Mouse (Mus musculus) lung, postnatal 0 days (tissue): ENCODE measurements around the gene Adrm1. TPM values are rescaled to one million over a fixed set of nuclear protein-coding genes. Genes with fewer than 3 reads are reported as not detected.

ENCODE experiments used
- ATAC-seq: fragments of 200-750 bp; cut with Nextera tagmentation; 2 replicates; pipeline ENCODE4 v1.8.0; 2017; ENCODE audit warnings: moderate library complexity
- DNase-seq: peaks from one replicate; pipeline ENCODE4 v3.0.0-alpha.2; 2016; ENCODE audit warnings: low spot score
- H3K27ac ChIP-seq: fragments of 300-500 bp; sonication (generic); 2 replicates; pipeline ENCODE4 v1.5.1; 2014; ENCODE audit warnings: antibody characterized with exemption, mild to moderate bottlenecking, low read length, mixed read lengths
- H3K27me3 ChIP-seq: fragments of 300-500 bp; sonication (generic); replicated peaks from 2 replicates; pipeline ENCODE4 v1.6.1; 2014; ENCODE audit warnings: low read length, mixed read lengths; ENCODE audit not compliant: insufficient read depth
- H3K36me3 ChIP-seq: fragments of 300-500 bp; sonication (generic); 2 replicates; pipeline ENCODE4 v1.6.1; 2014; ENCODE audit warnings: low read length, mixed read lengths; ENCODE audit not compliant: insufficient read depth
- H3K4me1 ChIP-seq: fragments of 300-500 bp; sonication (generic); 2 replicates; pipeline ENCODE4 v1.6.1; 2014; ENCODE audit warnings: antibody characterized with exemption, low read depth, low read length, mixed read lengths; ENCODE audit not compliant: insufficient read depth
- H3K4me2 ChIP-seq: fragments of 300-500 bp; sonication (generic); replicated peaks from 2 replicates; pipeline ENCODE4 v1.6.1; 2014; ENCODE audit warnings: low read depth, mild to moderate bottlenecking, low read length, moderate library complexity, mixed read lengths
- H3K4me3 ChIP-seq: fragments of 300-500 bp; sonication (generic); 2 replicates; pipeline ENCODE4 v1.5.1; 2014; ENCODE audit warnings: low read depth, low read length
- H3K9ac ChIP-seq: fragments of 300-500 bp; sonication (generic); replicated peaks from 2 replicates; pipeline ENCODE4 v1.6.1; 2014; ENCODE audit warnings: low read depth, mild to moderate bottlenecking
- H3K9me3 ChIP-seq: fragments of 300-500 bp; sonication (generic); 2 replicates; pipeline ENCODE4 v1.6.1; 2016; ENCODE audit warnings: low read length, mixed read lengths
- CTCF ChIP-seq: IDR thresholded peaks from 2 replicates; pipeline ENCODE4 v1.5.1; 2016; ENCODE audit warnings: antibody characterized with exemption, mild to moderate bottlenecking
- EP300 ChIP-seq: IDR thresholded peaks from 2 replicates; pipeline ENCODE4 v1.6.1; 2016; ENCODE audit warnings: antibody characterized with exemption, mild to moderate bottlenecking, control low read depth
- WGBS: fragments of 180-500 bp; shearing (Covaris S2); extraction: QIAGEN DNeasy Blood & Tissue Kit; methylation state at CpG from one replicate; pipeline ENCODE4 v1.1.7; 2014; 5-methylcytosine and 5-hydroxymethylcytosine counted together
- polyA plus RNA-seq: library from polyadenylated mRNA; unstranded; fragments of >200 nt; fragmentation: Nextera tagmentation; extraction: Ambion mirVana; gene quantifications from 2 replicates; pipeline ENCODE4 v1.2.1, GENCODE M21; 2015

Adrm1 gene
- polyA plus RNA-seq, 1 experiment from 2014 or later: 136 TPM

DNA sequence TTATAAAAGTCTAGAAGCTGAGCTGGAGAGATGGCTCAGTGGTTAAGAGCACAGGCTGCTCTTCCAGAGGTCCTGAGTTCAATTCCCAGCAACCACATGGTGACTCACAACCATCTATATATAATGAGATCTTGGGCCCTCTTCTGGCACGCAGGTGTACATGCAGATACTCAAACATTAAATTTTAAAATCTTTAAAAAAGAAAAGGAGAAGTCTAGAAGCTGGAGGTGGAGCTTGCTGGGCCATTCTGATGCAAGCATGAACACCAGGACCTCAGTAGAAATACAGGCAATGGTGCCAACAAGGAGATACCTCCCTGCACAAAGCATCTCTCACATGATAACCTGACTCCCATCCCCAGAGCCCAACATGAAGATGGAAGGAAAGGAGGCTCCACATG lies 37.7 kb downstream of the Adrm1 start:
- ATAC-seq (no peak), DNase-seq (peak; percentile 20)
- WGBS: 75% methylated on average over 1 of the region's 1 CpGs
- H3K27ac ChIP-seq: no peak overlapping the region
- peaks cover 3% of the 10 kb centered on the region; the same call in 1 of the 2 replicates for H3K4me1 ChIP-seq
- no peaks in the 10 kb centered on the region for H3K27me3 ChIP-seq
- no peak overlapping the region for H3K9ac ChIP-seq
- no peak overlapping the region for H3K4me3 ChIP-seq
- peaks cover 13% of the 10 kb centered on the region; the same call in 1 of the 2 replicates for H3K36me3 ChIP-seq
- H3K4me2 ChIP-seq: no peak overlapping the region
- no peak for TF ChIP-seq EP300
- TF ChIP-seq CTCF: 0 out of 2 replicates have a peak, but pooled peaks have one; percentile 3
- no peaks in the 10 kb centered on the region for H3K9me3 ChIP-seq

DNA sequence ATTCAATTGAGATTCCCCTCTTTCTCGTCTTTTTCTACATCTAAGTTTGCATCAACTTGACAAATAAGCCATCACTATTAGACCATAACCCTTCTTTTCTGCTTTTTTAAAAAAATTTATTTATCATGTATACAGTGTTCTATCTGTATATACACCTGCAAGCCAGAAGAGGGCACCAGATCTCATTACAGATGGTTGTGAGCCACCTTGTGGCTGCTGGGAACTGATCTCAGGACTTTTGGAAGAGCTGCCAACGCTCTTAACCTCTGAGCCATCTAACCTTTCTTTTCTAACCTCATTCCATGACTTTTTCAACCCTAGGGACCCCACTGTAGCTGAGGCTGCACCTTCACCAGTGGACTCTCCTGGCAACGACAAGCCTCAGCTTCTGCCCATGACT lies 41.0 kb downstream of the Adrm1 start:
- H3K27ac ChIP-seq: no peak overlapping the region
- no peaks in the 10 kb centered on the region for H3K9me3 ChIP-seq
- 0 out of 2 replicates have a peak, but pooled peaks cover 4% of the 10 kb centered on the region for H3K36me3 ChIP-seq
- DNase-seq (no peak), ATAC-seq (no peak)
- no peak overlapping the region for H3K4me3 ChIP-seq
- H3K4me2 ChIP-seq: no peak overlapping the region
- peaks cover 33% of the 10 kb centered on the region for H3K4me1 ChIP-seq
- 84% methylated on average over 3 of the region's 3 CpGs for WGBS
- no peak for TF ChIP-seq EP300
- peak; percentile 46 for TF ChIP-seq CTCF
- H3K27me3 ChIP-seq: no peaks in the 10 kb centered on the region
- no peak overlapping the region for H3K9ac ChIP-seq

DNA sequence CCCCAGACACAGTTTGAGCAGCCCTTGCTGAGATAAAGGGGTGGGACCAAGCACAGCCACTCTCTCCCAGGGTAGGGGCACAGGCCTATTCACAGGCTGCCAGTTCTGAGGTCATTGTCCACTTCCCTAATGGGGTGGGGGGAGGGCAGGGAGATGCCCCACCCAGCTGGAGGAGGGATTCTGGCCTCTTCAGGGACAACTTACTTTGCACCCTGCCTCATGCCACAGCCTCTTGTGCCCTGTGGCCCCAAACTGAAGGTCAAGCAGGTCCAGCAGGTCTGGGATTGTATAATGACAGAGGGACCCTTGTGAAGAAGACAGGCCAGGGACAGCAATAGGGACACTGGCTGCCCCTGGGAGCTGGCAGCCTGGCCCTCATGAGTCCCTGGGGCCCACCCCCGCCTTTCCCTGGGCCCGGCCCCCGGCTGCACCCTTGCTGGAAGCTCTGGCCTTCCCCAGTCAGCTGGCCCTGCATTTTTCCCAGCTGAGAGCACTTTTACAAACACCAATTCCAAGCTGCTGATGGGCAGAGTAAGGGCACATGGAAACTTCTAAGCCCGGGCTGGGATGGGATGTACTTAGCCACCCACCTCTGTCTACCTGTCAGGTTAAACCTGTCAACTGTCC lies 43.2 kb downstream of the Adrm1 start:
- no peak for TF ChIP-seq CTCF
- 0 out of 2 replicates have a peak, but pooled peaks have one; percentile 4 for TF ChIP-seq EP300
- 0 out of 2 replicates have a peak, but pooled peaks cover 4% of the 10 kb centered on the region for H3K36me3 ChIP-seq
- no peaks in the 10 kb centered on the region for H3K27me3 ChIP-seq
- H3K4me3 ChIP-seq: no peak overlapping the region
- H3K9me3 ChIP-seq: no peaks in the 10 kb centered on the region
- H3K27ac ChIP-seq: peak overlapping the region; percentile 94
- H3K4me1 ChIP-seq: peaks cover 54% of the 10 kb centered on the region
- H3K4me2 ChIP-seq: peak overlapping the region; percentile 19; the same call in 1 of the 2 replicates
- 27% methylated on average over 4 of the region's 4 CpGs for WGBS
- H3K9ac ChIP-seq: 0 out of 2 replicates have a peak overlapping the region, but pooled peaks have one; percentile 19
- ATAC-seq: peak; percentile 43
- peak; percentile 76 for DNase-seq

DNA sequence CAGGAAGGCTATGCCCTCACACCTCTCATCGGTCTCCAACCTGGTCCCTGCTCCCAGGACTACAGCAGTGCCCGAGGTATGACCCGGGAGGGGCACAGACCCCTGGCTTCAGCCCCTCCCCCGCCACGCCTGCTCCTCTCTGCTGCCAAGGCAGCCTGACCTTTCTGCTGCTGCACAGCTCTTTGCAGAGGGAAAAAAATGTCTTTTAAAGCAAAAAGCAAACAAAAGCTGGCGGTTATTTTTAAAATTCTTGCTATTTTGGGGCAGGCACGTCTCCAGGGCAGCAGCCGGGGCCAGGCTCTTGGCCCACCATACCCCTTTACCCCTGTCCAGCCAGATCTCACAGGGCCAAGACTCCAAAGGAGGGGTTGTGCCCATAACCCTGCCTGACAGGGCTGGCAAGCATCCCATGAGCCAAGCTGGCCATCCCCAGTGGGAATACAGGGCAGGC lies 43.8 kb downstream of the Adrm1 start:
- peak; percentile 59 for DNase-seq
- Histone ChIP-seq H3K9me3 (no peaks in the 10 kb centered on the region), H3K4me1 (peaks cover 60% of the 10 kb centered on the region), H3K9ac (no peak overlapping the region), H3K4me3 (no peak overlapping the region), H3K36me3 (0 out of 2 replicates have a peak, but pooled peaks cover 8% of the 10 kb centered on the region), H3K4me2 (peak overlapping the region; percentile 19; the same call in 1 of the 2 replicates), H3K27me3 (no peaks in the 10 kb centered on the region), H3K27ac (peak overlapping the region; percentile 94)
- 25% methylated on average over 8 of the region's 8 CpGs for WGBS
- peak; percentile 10; the same call in 1 of the 2 replicates for ATAC-seq
- no peak for TF ChIP-seq CTCF
- TF ChIP-seq EP300: peak; percentile 30; the same call in 1 of the 2 replicates

DNA sequence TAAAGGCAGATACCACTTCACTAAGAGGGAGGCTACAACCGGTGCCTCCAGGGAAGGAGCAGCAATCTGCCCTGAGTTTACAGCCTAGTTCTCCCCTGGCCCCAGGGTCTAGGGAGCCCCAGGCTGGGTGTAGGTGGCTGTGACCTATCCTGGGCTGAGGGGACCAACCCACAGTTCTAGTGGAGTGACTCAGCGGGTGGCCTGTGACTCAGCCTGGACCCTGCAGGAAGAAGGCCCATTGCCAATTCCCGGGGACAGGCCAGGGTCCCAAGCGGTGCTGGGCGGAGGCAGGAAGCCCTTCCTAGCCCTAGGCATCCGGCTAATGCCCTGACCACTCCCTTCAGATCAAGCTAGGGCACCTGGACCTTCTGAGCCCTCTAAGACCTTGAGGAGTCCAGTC lies 44.7 kb downstream of the Adrm1 start:
- TF ChIP-seq CTCF: no peak
- peak; percentile 54; the same call in 1 of the 2 replicates for TF ChIP-seq EP300
- peak; percentile 66 for ATAC-seq
- Histone ChIP-seq H3K4me1 (peaks cover 64% of the 10 kb centered on the region), H3K9ac (no peak overlapping the region), H3K27ac (peak overlapping the region; percentile 94), H3K36me3 (peaks cover 9% of the 10 kb centered on the region; the same call in 1 of the 2 replicates), H3K9me3 (no peaks in the 10 kb centered on the region), H3K27me3 (no peaks in the 10 kb centered on the region), H3K4me2 (peak overlapping the region; percentile 6; the same call in 1 of the 2 replicates), H3K4me3 (no peak overlapping the region)
- peak; percentile 88 for DNase-seq
- WGBS: 18% methylated on average over 6 of the region's 6 CpGs

DNA sequence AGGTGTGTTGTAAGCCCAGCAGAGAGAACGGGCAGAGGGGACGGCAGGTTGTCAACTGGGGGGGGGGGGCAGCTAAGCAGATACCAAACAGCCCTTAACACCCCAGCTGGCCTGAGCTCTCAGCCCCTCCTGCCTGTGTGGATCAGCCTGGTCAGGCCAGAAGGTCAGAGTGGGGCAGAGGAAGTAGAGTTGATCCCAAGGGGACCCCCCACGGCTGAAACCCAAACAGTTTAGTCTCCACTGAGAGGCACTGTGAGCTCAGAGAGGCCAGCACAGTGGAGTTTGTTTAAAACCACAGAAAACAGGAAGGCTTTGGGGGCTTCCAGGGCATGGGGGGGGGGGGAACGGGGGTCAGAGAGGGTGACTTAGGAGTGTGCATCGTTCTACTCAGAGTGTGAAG lies 45.6 kb downstream of the Adrm1 start:
- 32% methylated on average over 4 of the region's 5 CpGs for WGBS
- Histone ChIP-seq H3K4me1 (peaks cover 73% of the 10 kb centered on the region), H3K4me2 (no peak overlapping the region), H3K36me3 (peaks cover 5% of the 10 kb centered on the region; the same call in 1 of the 2 replicates), H3K9me3 (no peaks in the 10 kb centered on the region), H3K4me3 (no peak overlapping the region), H3K9ac (no peak overlapping the region), H3K27me3 (no peaks in the 10 kb centered on the region), H3K27ac (peak overlapping the region; percentile 94)
- DNase-seq (no peak), ATAC-seq (no peak)
- no peak for TF ChIP-seq EP300
- no peak for TF ChIP-seq CTCF
